Mouse (Mus musculus) megakaryocyte, embryonic 14.5 days (primary cell): ENCODE measurements around the gene Gstt2. TPM values are rescaled to one million over a fixed set of nuclear protein-coding genes. Genes with fewer than 3 reads are reported as not detected.
A peak's percentile ranks its signal among the peaks of the same experiment; 100 is the strongest.

Source experiments
- H3K27me3 ChIP-seq: replicated peaks from 2 replicates; pipeline ENCODE3; 2012; ENCODE audit warnings: inconsistent platforms
- H3K36me3 ChIP-seq: replicated peaks from 2 replicates; pipeline ENCODE3; 2012; ENCODE audit warnings: low read length, inconsistent platforms, mixed read lengths
- H3K4me1 ChIP-seq: 2 replicates; pipeline ENCODE4 v1.6.1; 2012; ENCODE audit warnings: inconsistent platforms
- H3K4me3 ChIP-seq: replicated peaks from 2 replicates; pipeline ENCODE3; 2012; ENCODE audit warnings: moderate library complexity, mild to moderate bottlenecking, inconsistent platforms
- H3K9me3 ChIP-seq: 2 replicates; pipeline ENCODE4 v1.6.1; 2012; ENCODE audit warnings: inconsistent platforms
- FLI1 ChIP-seq: IDR thresholded peaks from 2 replicates; pipeline ENCODE4 v1.6.1; 2012; ENCODE audit warnings: low read length, inconsistent platforms, mixed read lengths
- GATA1 ChIP-seq: IDR thresholded peaks from 3 replicates; pipeline ENCODE4 v1.6.1; 2012; ENCODE audit warnings: mixed read lengths, low read length, inconsistent platforms, borderline replicate concordance
- polyA plus RNA-seq: library from polyadenylated mRNA; stranded (reverse); fragments of >175 nt; gene quantifications from 2 replicates; pipeline ENCODE4 v1.2.3, GENCODE M21; 2012; ENCODE audit warnings: low replicate concordance; ENCODE audit not compliant: insufficient read depth

Gene Gstt2
- polyA plus RNA-seq, 1 experiment: 2.3 TPM

GRCm38 (mm10) chr10:75839092-75839491 lies 1.9 kb upstream of the Gstt2 start:
- H3K9me3 ChIP-seq: no peaks in the 10 kb centered on the region
- H3K4me1 ChIP-seq: peaks cover 47% of the 10 kb centered on the region
- TF ChIP-seq FLI1 (no peak), GATA1 (no peak)
- H3K4me3 ChIP-seq: no peak overlapping the region
- no peaks in the 10 kb centered on the region for H3K36me3 ChIP-seq
- H3K27me3 ChIP-seq: peaks cover 37% of the 10 kb centered on the region

- H3K9me3 ChIP-seq: no peaks in the 10 kb centered on the region
- no peak for TF ChIP-seq FLI1
- no peak for TF ChIP-seq GATA1
- peaks cover 24% of the 10 kb centered on the region for H3K27me3 ChIP-seq
- peaks cover 53% of the 10 kb centered on the region for H3K4me1 ChIP-seq
- no peaks in the 10 kb centered on the region for H3K36me3 ChIP-seq
- H3K4me3 ChIP-seq: peak overlapping the region; percentile 93
Observed at GRCm38 (mm10) chr10:75835761-75836531, 1.3 kb downstream of the Gstt2 start.

GRCm38 (mm10) chr10:75835307-75835706 lies 1.9 kb downstream of the Gstt2 start:
- no peaks in the 10 kb centered on the region for H3K9me3 ChIP-seq
- H3K4me1 ChIP-seq: peaks cover 53% of the 10 kb centered on the region
- TF ChIP-seq FLI1 (no peak), GATA1 (no peak)
- peaks cover 20% of the 10 kb centered on the region for H3K27me3 ChIP-seq
- H3K4me3 ChIP-seq: peak overlapping the region; percentile 93
- no peaks in the 10 kb centered on the region for H3K36me3 ChIP-seq

GRCm38 (mm10) chr10:75834721-75835120 lies 2.5 kb downstream of the Gstt2 start:
- Histone ChIP-seq H3K36me3 (no peaks in the 10 kb centered on the region), H3K9me3 (no peaks in the 10 kb centered on the region), H3K27me3 (peaks cover 15% of the 10 kb centered on the region), H3K4me1 (peaks cover 53% of the 10 kb centered on the region), H3K4me3 (peak overlapping the region; percentile 93)
- TF ChIP-seq FLI1 (no peak), GATA1 (no peak)

GRCm38 (mm10) chr10:75834250-75834649 lies 3.0 kb downstream of the Gstt2 start:
- H3K4me3 ChIP-seq: peak overlapping the region; percentile 90
- TF ChIP-seq FLI1: no peak
- TF ChIP-seq GATA1: no peak
- H3K36me3 ChIP-seq: no peaks in the 10 kb centered on the region
- no peaks in the 10 kb centered on the region for H3K9me3 ChIP-seq
- peaks cover 14% of the 10 kb centered on the region for H3K27me3 ChIP-seq
- H3K4me1 ChIP-seq: peaks cover 53% of the 10 kb centered on the region

- TF ChIP-seq FLI1 (no peak), GATA1 (no peak)
- peak overlapping the region; percentile 90 for H3K4me3 ChIP-seq
- no peaks in the 10 kb centered on the region for H3K36me3 ChIP-seq
- H3K4me1 ChIP-seq: peaks cover 54% of the 10 kb centered on the region
- peaks cover 10% of the 10 kb centered on the region for H3K27me3 ChIP-seq
- H3K9me3 ChIP-seq: 0 out of 2 replicates have a peak, but pooled peaks cover under 1% of the 10 kb centered on the region
Observed at GRCm38 (mm10) chr10:75833456-75834080, 3.7 kb downstream of the Gstt2 start.

GRCm38 (mm10) chr10:75832272-75832895 lies 4.8 kb downstream of the Gstt2 start:
- peaks cover 50% of the 10 kb centered on the region for H3K4me1 ChIP-seq
- no peak overlapping the region for H3K4me3 ChIP-seq
- peaks cover 10% of the 10 kb centered on the region for H3K27me3 ChIP-seq
- no peaks in the 10 kb centered on the region for H3K36me3 ChIP-seq
- TF ChIP-seq FLI1: no peak
- no peak for TF ChIP-seq GATA1
- H3K9me3 ChIP-seq: 0 out of 2 replicates have a peak, but pooled peaks cover 8% of the 10 kb centered on the region

GRCm38 (mm10) chr10:75830275-75830670 lies 7.0 kb downstream of the Gstt2 start:
- H3K9me3 ChIP-seq: 0 out of 2 replicates have a peak, but pooled peaks cover 8% of the 10 kb centered on the region
- no peaks in the 10 kb centered on the region for H3K36me3 ChIP-seq
- TF ChIP-seq GATA1 (no peak), FLI1 (no peak)

GRCm38 (mm10) chr10:75829529-75830274 lies 7.5 kb downstream of the Gstt2 start:
- H3K36me3 ChIP-seq: no peaks in the 10 kb centered on the region
- no peak for TF ChIP-seq GATA1
- no peak for TF ChIP-seq FLI1

More at GRCm38 (mm10) chr10:75830275-75830670, 7.0 kb downstream of the Gstt2 start:
- H3K4me1 ChIP-seq: peaks cover 33% of the 10 kb centered on the region
- H3K4me3 ChIP-seq: no peak overlapping the region
- peaks cover 12% of the 10 kb centered on the region for H3K27me3 ChIP-seq

More at GRCm38 (mm10) chr10:75829529-75830274, 7.5 kb downstream of the Gstt2 start:
- H3K4me3 ChIP-seq: no peak overlapping the region
- peaks cover 28% of the 10 kb centered on the region for H3K4me1 ChIP-seq
- peaks cover 12% of the 10 kb centered on the region for H3K27me3 ChIP-seq
- peaks cover 13% of the 10 kb centered on the region for H3K9me3 ChIP-seq
